Mouse (Mus musculus) gastrocnemius, postnatal 25 days (tissue): Measurements from ENCODE around the gene Ocrl. TPM values are rescaled to one million over a fixed set of nuclear protein-coding genes. Genes with fewer than 3 reads are reported as not detected.

ENCODE experiments used
- DNase-seq: peaks from one replicate; pipeline ENCODE4 v3.0.0; 2022
- total RNA-seq, 2 experiments: library from RNA; stranded (reverse); gene quantifications; 1 replicate in 1 of 2; 2 replicates in 1 of 2; pipeline ENCODE4 v1.2.3; 2021

The Ocrl gene
- total RNA-seq, 2 experiments from 2014 or later, result 9.3 to 11.6 TPM

DNA sequence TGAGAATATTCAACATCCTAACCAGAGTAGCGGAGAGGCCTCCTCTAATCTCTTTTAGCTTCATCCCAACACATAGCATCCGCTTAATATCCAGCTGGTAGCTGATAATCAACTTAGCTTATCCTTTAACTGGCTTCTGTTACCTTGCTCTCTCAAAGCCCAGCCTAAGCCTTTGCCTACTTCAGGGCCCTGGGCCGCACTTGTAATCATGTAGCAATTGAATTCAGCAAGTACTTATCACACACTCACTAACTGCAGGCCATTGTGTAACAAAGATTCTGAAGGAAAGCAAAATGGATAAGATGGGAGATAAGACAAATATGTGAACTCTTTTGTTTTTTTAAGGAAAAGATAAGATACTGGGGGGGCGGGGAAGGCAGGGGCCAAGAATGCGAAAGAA lies 64.9 kb downstream of the Ocrl start:
- DNase-seq, result no peak

- no peak for DNase-seq
Measured at GRCm38 (mm10) chrX:47985000-47985619, 72.9 kb downstream of the Ocrl start.

DNA sequence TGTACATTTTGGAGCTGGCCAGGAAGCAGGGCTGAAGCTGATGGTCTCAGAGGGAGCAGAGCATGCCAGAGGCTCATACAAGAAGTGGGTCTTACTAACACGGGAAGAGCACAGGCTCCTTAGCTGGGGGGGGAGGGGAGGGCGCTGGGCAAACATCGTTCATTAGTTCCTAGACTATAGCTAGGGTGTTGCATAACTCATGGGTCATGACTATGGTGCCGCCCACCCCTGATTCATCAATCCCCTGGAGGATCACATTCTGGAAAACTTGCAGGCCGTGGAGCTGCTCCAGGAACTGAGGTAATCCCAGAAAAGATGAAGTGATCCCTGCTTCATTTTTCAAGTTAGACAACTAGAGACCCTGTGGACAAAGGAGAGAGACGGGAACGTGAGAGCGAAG lies 75.8 kb downstream of the Ocrl start:
- peak; percentile 42 for DNase-seq

DNA sequence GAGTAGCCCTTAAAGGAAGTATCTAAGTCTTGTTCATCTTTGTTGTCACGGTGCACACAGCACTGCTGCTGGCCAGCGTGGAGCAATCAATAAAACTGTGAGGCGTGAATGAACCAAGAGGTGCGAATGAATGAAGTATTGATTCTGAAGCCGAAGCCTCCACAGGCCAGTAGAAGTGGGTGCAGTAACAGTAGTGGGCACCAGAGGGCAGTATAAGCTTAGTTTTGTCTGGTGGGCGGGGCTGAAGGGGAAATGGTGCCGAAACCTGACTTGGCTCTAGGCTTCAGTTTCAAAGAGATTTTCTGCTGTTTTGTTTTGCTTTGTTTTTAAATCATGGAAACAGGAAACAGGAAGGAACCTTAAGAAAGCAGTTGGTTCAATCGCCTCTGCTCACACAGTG lies 80.4 kb downstream of the Ocrl start:
- DNase-seq, result peak; percentile 52

GRCm38 (mm10) chrX:47998412-47998811 lies 86.2 kb downstream of the Ocrl start:
- no peak for DNase-seq

DNA sequence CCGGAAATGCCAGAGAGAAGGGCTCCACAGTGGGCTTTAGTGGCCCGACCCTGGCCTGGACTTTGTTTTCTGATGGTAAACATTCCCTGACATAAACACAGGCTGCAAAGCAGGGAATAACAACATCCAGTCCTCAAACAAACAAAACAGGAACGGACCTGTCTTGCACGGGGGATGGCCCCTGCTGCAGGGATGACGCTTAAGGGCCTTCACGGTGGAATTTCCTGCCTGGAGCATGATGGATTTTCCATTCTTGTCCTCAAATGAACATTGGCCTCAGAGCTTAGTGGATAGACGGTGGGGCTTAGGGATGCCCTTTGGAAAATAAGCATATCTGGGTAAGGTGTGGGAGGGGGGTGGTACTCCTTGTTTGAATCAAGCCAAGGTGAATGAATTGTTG lies 89.0 kb downstream of the Ocrl start:
- DNase-seq, result no peak

DNA sequence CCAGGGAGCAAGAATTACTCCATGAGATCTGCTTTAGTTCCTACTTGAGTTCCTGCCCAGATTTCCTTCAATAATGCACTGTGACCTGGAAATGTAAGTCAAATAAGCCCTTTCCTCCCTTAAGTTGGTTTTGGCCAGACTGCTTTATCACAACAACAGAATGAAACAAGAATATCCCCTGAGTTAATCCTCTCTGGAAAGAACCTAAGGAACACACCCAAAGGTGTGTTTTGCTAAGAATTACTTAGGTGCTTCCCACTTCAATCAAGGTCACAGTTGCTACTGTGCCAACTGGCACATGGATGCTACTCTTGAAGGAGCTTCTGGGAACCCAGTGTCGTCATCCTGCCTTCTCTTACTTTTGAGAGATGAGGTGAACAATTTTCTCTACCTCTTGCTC lies 92.6 kb downstream of the Ocrl start:
- no peak for DNase-seq

DNA sequence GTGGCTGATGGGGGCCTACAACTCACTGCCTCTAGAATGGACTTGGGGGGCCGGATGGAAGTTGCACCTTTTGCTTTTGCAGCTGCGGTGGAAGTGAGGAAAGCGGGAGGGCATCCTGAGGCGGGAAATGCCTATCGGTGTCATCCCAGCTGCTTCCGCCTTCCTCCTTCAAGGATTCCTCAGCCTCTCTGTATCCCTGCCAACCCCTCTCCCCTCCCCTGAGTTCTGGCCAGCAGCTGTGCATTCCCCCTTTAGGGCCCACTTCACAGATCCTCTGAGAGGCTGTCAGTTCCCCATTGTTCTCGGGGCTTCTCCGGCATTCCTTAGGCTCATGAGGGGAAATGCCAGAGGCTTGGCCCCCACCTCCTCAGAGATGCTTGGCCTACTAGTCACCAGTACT lies 93.9 kb downstream of the Ocrl start:
- DNase-seq, result no peak

- no peak for DNase-seq
Measured at GRCm38 (mm10) chrX:48011656-48012055, 99.5 kb downstream of the Ocrl start.

Other genes with a start within 250 kb of the Ocrl start
- 1 to 10 TPM; 1.3 to 1.4 TPM for gene Smarca1, start 19.4 kb upstream of the Ocrl start, total RNA-seq
- 1 to 10 TPM; 2.6 to 4.5 TPM for gene Apln, start 122.5 kb downstream of the Ocrl start, total RNA-seq
- gene Xpnpep2, start 196.3 kb downstream of the Ocrl start, total RNA-seq, result 1 to 10 TPM in 1 of 2 experiments, under 1 TPM in 1; 0.41 to 1.0 TPM
- gene Sash3, start 234.0 kb downstream of the Ocrl start, total RNA-seq, result under 1 TPM; 0.23 to 0.48 TPM